Mouse (Mus musculus) embryonic facial prominence, embryonic 12.5 days (tissue): ENCODE data around the gene Ddost. TPM values are rescaled to one million over a fixed set of nuclear protein-coding genes. Genes with fewer than 3 reads are reported as not detected.

Experiments
- microRNA-seq: library from miRNA; unstranded; fragments of <30 nt; microRNA quantifications from one replicate; pipeline ENCODE4, GENCODE M21; 2017
- polyA plus RNA-seq: library from polyadenylated mRNA; unstranded; fragments of >200 nt; fragmentation: Nextera tagmentation; extraction: Ambion mirVana; gene quantifications from 2 replicates; pipeline ENCODE4 v1.2.1, GENCODE M21; 2016

Gene Ddost
- polyA plus RNA-seq, 1 experiment from 2014 or later: 300 TPM

Small RNAs within 50 kb of the gene (microRNA-seq; reads per million reads assigned to microRNA genes)
- gene Gm27646: not detected
- 1.5 reads per million for gene Mir7019

Other genes with a start within 250 kb of the Ddost start
- 195 and 207 TPM in 2 replicates for gene Hp1bp3, start 88.4 kb upstream of the Ddost start, polyA plus RNA-seq
- gene Sh2d5, start 54.3 kb upstream of the Ddost start, polyA plus RNA-seq: 1.1 and 1.2 TPM in 2 replicates
- 1.3 and 1.9 TPM in 2 replicates for gene Kif17, start 54.3 kb upstream of the Ddost start, polyA plus RNA-seq
- 54.9 and 59.1 TPM in 2 replicates for gene Pink1, start 21.6 kb downstream of the Ddost start, polyA plus RNA-seq
- gene Cda, start 63.3 kb downstream of the Ddost start, polyA plus RNA-seq: 5.7 and 6.2 TPM in 2 replicates
- gene Fam43b, start 91.8 kb downstream of the Ddost start, polyA plus RNA-seq: 0.40 and 0.52 TPM in 2 replicates
- 18.2 and 19.9 TPM in 2 replicates for gene Mul1, start 129.9 kb downstream of the Ddost start, polyA plus RNA-seq
- gene Camk2n1, start 149.6 kb downstream of the Ddost start, polyA plus RNA-seq: 2.5 and 2.8 TPM in 2 replicates